Mouse (Mus musculus): ENCODE data around the gene Tjap1. TPM values are rescaled to one million over a fixed set of nuclear protein-coding genes. Genes with fewer than 3 reads are reported as not detected.

The Tjap1 gene
- polyA plus RNA-seq, 1 experiment from 2014 or later = 28.6 TPM

DNA sequence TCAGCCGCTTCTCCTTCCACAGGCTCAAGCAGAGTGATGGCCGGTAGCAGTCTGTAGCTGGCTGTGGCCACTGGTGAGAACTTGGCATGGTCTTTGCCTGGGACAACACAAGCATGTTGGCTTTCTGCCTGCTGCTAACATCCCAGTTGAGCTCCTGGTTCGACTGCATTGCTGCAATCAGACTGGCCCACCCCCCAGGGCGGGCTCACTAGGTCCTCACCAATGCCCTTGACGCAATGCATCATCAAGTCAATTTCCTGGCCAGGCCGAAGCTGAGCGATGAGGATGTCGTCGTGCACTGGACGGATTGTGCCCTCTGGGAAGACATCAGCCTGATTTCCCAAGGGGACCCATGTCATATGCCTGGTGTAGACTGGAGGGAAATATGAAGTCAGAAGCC is 38.2 kb downstream of the Tjap1 start:
- H3K27ac ChIP-seq = no peak overlapping the region
- WGBS = 74% methylated on average over 10 of the region's 10 CpGs
- ATAC-seq = no peak
- peaks cover 21% of the 10 kb centered on the region for H3K4me1 ChIP-seq (replicated peaks)
- H3K9me3 ChIP-seq = no peaks in the 10 kb centered on the region
- H3K27me3 ChIP-seq (replicated peaks) = no peaks in the 10 kb centered on the region
- no peak overlapping the region for H3K4me2 ChIP-seq (replicated peaks)
- peaks cover 50% of the 10 kb centered on the region for H3K36me3 ChIP-seq
- no peak overlapping the region for H3K4me3 ChIP-seq (replicated peaks)
- no peak overlapping the region for H3K9ac ChIP-seq

DNA sequence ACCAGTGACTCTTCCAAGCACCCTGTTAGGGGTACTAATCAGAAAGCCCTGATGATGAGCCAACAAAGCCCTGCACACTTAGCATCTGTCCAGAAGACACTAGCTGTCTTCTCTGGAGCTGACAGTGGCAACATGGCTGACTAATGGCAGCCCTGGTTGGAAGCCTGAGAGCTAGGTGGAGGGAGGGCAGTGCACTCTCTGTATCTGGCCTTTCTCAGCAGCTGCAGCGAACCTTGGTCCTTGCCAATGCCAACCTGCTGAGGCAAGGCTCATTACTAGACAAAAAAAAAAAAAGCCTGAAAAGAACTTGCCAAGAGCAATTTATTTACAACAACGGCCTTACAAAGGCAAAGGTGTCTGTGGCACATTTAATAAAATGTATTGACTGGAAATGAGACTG is 39.2 kb downstream of the Tjap1 start:
- H3K36me3 ChIP-seq = peaks cover 48% of the 10 kb centered on the region
- H3K9me3 ChIP-seq = no peaks in the 10 kb centered on the region
- H3K27me3 ChIP-seq (replicated peaks) = no peaks in the 10 kb centered on the region
- no peak overlapping the region for H3K4me3 ChIP-seq (replicated peaks)
- 84% methylated on average over 2 of the region's 2 CpGs for WGBS
- H3K4me1 ChIP-seq (replicated peaks) = peaks cover 11% of the 10 kb centered on the region
- H3K9ac ChIP-seq = no peak overlapping the region
- no peak overlapping the region for H3K4me2 ChIP-seq (replicated peaks)
- H3K27ac ChIP-seq = no peak overlapping the region
- no peak for ATAC-seq

DNA sequence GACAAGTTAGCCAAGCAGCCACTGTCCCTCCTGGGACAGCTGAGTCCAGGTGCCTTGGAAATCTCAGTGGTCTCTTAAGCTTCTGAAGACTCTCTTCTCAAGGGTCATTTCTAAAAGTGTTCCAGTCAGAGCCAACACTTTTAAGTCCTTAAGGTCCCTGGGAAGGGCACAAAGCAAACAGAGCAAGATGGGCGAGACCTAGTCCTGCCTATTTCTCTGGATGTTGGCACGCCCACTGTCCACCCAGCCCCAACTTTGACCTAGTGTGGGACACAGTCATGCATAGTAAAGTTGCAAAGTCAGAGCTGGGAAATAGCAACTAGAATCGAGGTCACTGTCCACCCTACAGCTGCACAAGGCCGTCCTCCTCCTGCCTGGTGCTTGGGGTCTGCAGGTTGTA is 39.8 kb downstream of the Tjap1 start:
- Histone ChIP-seq H3K27me3 (replicated peaks) (no peaks in the 10 kb centered on the region), H3K4me1 (replicated peaks) (peaks cover 10% of the 10 kb centered on the region), H3K36me3 (peaks cover 52% of the 10 kb centered on the region), H3K4me3 (replicated peaks) (no peak overlapping the region), H3K4me2 (replicated peaks) (no peak overlapping the region), H3K9me3 (no peaks in the 10 kb centered on the region), H3K27ac (no peak overlapping the region), H3K9ac (no peak overlapping the region)
- ATAC-seq = no peak
- 75% methylated on average over 4 of the region's 4 CpGs for WGBS

DNA sequence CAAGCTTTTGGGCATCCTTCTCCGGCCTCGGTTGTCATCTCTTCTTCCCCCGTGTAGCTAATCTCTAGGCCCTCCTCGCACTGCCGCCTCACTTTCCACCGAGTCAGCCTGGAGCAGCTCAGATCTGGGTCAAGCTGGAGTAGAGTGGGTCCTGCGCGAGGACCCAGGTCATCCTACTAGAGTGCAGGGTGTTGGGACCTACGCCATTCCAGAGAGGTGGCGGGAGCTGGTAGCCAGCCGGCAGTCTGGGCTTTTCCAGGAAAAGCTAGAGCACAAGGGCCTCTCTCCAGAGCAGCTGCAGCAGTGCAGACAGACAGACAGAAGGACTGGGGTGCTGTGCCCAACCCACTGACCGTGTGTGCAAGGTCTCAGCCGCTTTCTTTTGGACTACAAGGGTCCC is 40.6 kb downstream of the Tjap1 start:
- peaks cover 54% of the 10 kb centered on the region for H3K36me3 ChIP-seq
- 86% methylated on average over 13 of the region's 13 CpGs for WGBS

DNA sequence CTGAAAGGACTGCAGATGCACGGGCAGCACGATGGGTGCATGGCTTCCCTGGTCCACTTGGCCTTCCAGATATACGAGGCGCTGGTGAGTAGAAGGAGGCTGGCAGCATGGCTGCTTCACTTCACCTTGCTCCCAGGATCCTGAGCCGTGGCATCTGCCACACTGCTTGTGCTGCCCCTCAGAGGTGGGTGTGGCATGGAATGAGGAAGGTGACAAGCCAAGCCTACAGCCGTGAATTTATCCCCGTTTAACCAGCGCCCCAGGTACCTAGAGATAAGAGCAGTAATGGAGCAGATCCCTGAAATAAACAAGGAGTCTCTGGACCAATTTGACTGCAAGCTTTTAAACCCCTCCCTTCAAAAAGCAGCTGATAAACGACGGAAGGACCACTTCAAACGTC is 41.4 kb downstream of the Tjap1 start:
- H3K4me3 ChIP-seq (replicated peaks) = no peak overlapping the region
- no peaks in the 10 kb centered on the region for H3K27me3 ChIP-seq (replicated peaks)
- ATAC-seq = no peak
- no peak overlapping the region for H3K4me2 ChIP-seq (replicated peaks)
- H3K36me3 ChIP-seq = peaks cover 62% of the 10 kb centered on the region
- no peak overlapping the region for H3K27ac ChIP-seq
- H3K4me1 ChIP-seq (replicated peaks) = peaks cover 4% of the 10 kb centered on the region; the same call in 1 of the 2 replicates
- no peaks in the 10 kb centered on the region for H3K9me3 ChIP-seq
- 59% methylated on average over 11 of the region's 11 CpGs for WGBS
- H3K9ac ChIP-seq = no peak overlapping the region

More for the DNA sequence above, 40.6 kb downstream of the Tjap1 start:
- Histone ChIP-seq H3K9me3 (no peaks in the 10 kb centered on the region), H3K4me1 (replicated peaks) (peaks cover 10% of the 10 kb centered on the region), H3K9ac (no peak overlapping the region), H3K4me2 (replicated peaks) (no peak overlapping the region), H3K27me3 (replicated peaks) (no peaks in the 10 kb centered on the region), H3K27ac (no peak overlapping the region), H3K4me3 (replicated peaks) (no peak overlapping the region)
- no peak for ATAC-seq

DNA sequence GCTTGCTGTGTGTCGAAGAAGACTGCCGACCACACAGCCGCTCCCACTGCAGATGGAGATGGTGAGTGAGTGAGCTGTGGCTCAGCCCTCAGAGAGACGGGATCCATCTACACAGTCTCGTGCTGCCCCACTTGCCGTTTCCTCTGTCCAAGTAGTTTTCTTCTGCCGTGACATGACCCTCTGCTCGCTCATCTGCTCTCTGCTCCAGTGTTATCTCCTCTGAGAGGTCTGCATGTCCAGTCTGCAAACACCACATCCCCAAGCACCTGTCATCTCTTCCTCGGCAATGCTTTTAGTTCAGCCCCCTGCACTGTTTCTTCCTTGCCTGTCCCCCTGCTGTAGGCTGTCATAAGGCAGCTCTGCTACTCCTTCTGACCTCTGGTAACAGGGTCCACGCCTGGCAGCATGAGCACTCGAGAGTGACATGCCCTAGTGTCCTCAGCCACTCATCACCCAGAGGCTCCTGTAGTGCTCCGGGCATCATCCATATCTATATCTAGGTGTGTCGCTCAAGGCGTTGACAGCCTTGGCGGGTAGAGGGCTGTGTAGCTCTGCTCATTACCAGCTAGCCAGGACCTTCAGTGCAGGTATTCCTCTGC is 43.2 kb downstream of the Tjap1 start:
- no peak overlapping the region for H3K9ac ChIP-seq
- WGBS = 91% methylated on average over 15 of the region's 15 CpGs
- no peak overlapping the region for H3K27ac ChIP-seq
- no peaks in the 10 kb centered on the region for H3K9me3 ChIP-seq
- H3K4me1 ChIP-seq (replicated peaks) = peaks cover 4% of the 10 kb centered on the region; the same call in 1 of the 2 replicates
- H3K4me2 ChIP-seq (replicated peaks) = no peak overlapping the region
- no peak overlapping the region for H3K4me3 ChIP-seq (replicated peaks)
- H3K36me3 ChIP-seq = peaks cover 59% of the 10 kb centered on the region
- ATAC-seq = no peak
- H3K27me3 ChIP-seq (replicated peaks) = no peaks in the 10 kb centered on the region

DNA sequence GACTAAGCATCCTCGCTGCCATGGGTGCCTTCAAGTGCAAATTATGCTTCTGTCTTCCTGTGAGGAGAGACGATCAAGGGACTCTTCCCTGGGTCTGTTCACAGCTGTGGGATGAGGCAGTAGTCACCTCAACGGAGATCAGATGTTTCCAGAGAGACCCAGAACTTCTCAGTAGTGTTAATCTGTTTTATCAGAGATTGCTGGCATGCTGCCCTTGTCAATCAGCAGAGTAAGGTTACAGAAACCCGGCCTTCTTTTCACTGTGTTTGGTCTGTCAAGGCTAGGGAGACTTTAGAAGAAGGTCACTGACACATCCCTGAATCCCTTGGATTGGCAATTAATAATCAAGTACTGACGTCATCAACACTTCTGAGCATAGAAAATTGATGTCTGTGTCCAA is 45.3 kb downstream of the Tjap1 start:
- no peak for ATAC-seq
- H3K9me3 ChIP-seq = no peaks in the 10 kb centered on the region
- no peak overlapping the region for H3K9ac ChIP-seq
- no peak overlapping the region for H3K27ac ChIP-seq
- H3K27me3 ChIP-seq (replicated peaks) = no peaks in the 10 kb centered on the region
- 79% methylated on average over 5 of the region's 5 CpGs for WGBS
- H3K4me2 ChIP-seq (replicated peaks) = no peak overlapping the region
- 0 out of 2 replicates have a peak, but pooled peaks cover under 1% of the 10 kb centered on the region for H3K4me1 ChIP-seq (replicated peaks)
- no peak overlapping the region for H3K4me3 ChIP-seq (replicated peaks)
- peaks cover 54% of the 10 kb centered on the region for H3K36me3 ChIP-seq

DNA sequence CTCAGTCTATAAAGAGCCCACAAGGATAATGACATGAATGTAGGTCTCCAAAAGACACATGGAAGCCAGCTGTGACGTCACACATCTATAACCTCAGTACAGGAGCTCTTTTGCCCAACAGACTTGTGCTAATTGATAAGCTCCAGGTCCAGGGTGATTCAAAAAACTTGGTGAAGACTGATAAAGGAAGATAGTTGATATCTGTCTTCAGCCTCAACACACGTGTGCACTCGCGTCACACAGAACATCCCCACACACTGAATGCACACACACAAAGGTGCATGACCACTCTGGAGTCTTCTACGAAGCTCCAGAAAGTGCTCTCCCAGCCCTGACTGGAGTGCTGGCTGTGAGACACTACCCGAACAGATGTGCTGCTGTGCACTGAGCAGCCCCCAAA is 45.7 kb downstream of the Tjap1 start:
- Histone ChIP-seq H3K4me3 (replicated peaks) (no peak overlapping the region), H3K36me3 (peaks cover 50% of the 10 kb centered on the region), H3K4me1 (replicated peaks) (no peaks in the 10 kb centered on the region), H3K4me2 (replicated peaks) (no peak overlapping the region), H3K27me3 (replicated peaks) (no peaks in the 10 kb centered on the region), H3K9ac (no peak overlapping the region), H3K27ac (no peak overlapping the region), H3K9me3 (no peaks in the 10 kb centered on the region)
- 93% methylated on average over 6 of the region's 6 CpGs for WGBS
- no peak for ATAC-seq

DNA sequence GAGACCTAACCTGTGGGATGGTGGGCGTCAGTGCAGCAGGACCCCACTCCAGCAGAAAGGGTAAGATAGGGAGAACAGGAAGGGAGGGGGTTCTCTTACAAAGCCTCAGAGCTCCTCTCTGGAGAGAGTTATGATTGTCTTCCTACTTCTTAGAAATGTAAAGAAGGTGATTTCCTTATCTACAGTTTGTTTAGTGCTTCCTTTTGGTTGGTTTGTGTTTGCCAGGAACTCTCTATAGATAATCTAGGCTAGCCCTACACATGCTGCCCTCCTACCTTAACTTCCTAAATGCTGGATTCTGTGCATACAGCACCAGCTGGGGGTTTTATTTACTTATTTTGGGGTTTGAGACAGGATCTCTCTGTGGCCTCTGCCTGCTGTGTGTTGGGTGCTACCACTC is 46.8 kb downstream of the Tjap1 start:
- Histone ChIP-seq H3K27me3 (replicated peaks) (no peaks in the 10 kb centered on the region), H3K9ac (no peak overlapping the region), H3K4me3 (replicated peaks) (no peak overlapping the region), H3K36me3 (peaks cover 49% of the 10 kb centered on the region), H3K9me3 (no peaks in the 10 kb centered on the region), H3K4me1 (replicated peaks) (no peaks in the 10 kb centered on the region), H3K4me2 (replicated peaks) (no peak overlapping the region), H3K27ac (no peak overlapping the region)
- WGBS = 95% methylated on average over 1 of the region's 1 CpGs
- ATAC-seq = no peak

DNA sequence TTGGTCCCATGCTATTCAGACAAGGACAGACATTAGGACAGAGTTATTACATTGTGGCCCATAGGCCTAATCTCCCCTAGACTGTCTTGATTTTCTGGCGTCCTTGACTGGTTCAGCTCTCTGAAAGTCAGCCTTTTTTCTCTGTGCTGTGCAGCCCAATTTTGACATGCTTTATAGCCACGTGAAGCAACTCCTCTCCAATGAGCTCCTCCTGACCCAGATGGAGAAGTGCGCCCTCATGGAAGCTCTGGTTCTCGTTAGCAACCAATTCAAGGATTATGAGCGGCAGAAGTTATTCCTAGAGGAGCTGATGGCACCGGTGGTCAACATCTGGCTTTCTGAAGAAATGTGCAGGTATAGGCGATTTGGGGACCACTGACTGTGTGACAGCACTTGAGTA is 55.2 kb downstream of the Tjap1 start:
- H3K27me3 ChIP-seq (replicated peaks) = no peaks in the 10 kb centered on the region
- no peak overlapping the region for H3K4me2 ChIP-seq (replicated peaks)
- no peak overlapping the region for H3K9ac ChIP-seq
- H3K27ac ChIP-seq = no peak overlapping the region
- no peaks in the 10 kb centered on the region for H3K9me3 ChIP-seq
- H3K36me3 ChIP-seq = peaks cover 54% of the 10 kb centered on the region
- ATAC-seq = no peak
- no peaks in the 10 kb centered on the region for H3K4me1 ChIP-seq (replicated peaks)
- WGBS = 88% methylated on average over 7 of the region's 7 CpGs
- no peak overlapping the region for H3K4me3 ChIP-seq (replicated peaks)

DNA sequence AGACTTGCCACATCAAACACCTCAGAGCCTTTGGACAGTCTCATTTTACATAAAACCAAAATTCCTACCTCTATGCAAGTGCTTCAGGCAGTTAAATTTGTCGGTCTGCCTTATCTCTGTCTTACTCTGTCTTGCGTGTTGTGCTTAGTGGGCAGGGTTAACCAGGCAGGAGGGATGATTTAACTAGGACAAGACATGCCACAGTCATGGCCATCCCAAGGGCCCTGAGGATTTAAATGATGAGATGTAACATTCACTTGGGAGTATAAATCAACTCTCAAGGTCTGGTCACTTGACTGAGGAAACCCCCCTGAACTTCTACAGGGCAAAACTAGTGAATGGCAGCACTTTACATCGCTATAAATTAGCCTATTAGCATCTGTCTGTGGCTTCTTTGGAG is 61.2 kb downstream of the Tjap1 start:
- Histone ChIP-seq H3K27ac (no peak overlapping the region), H3K4me2 (replicated peaks) (no peak overlapping the region), H3K36me3 (peaks cover 63% of the 10 kb centered on the region), H3K4me3 (replicated peaks) (no peak overlapping the region), H3K9me3 (no peaks in the 10 kb centered on the region), H3K9ac (no peak overlapping the region), H3K4me1 (replicated peaks) (no peaks in the 10 kb centered on the region), H3K27me3 (replicated peaks) (no peaks in the 10 kb centered on the region)
- 90% methylated on average over 3 of the region's 3 CpGs for WGBS
- no peak for ATAC-seq

DNA sequence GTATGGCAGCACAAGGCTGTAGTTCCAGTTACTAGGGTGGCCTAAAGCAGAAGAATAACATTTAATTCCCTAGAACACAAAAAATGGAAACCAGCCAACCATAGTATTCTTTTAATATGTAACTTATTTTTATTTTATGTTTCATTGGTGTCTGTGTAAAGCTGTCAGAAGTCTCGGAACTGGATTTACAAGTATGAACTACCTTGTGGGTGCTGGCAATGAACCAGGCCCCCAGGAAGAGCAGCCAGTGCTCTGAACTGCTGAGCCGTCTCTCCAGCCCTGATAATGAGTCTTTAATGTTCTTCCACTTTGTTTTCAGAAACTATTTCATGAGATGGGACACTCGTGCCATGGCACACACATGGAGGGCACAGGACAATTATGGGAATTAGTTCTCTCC is 72.3 kb downstream of the Tjap1 start:
- H3K36me3 ChIP-seq = peaks cover 58% of the 10 kb centered on the region
- ATAC-seq = no peak
- 72% methylated on average over 3 of the region's 3 CpGs for WGBS
- no peak overlapping the region for H3K27ac ChIP-seq
- no peaks in the 10 kb centered on the region for H3K4me1 ChIP-seq (replicated peaks)
- H3K27me3 ChIP-seq (replicated peaks) = no peaks in the 10 kb centered on the region
- no peak overlapping the region for H3K9ac ChIP-seq
- H3K4me2 ChIP-seq (replicated peaks) = no peak overlapping the region
- H3K4me3 ChIP-seq (replicated peaks) = no peak overlapping the region
- H3K9me3 ChIP-seq = no peaks in the 10 kb centered on the region
